Mouse (Mus musculus): ENCODE results near the gene Prelp. TPM values are rescaled to one million over a fixed set of nuclear protein-coding genes. Genes with fewer than 3 reads are reported as not detected.
"Not testable (repeated sequence)": the region's sequence is repeated elsewhere in the genome, so short reads cannot be mapped to it uniquely, and the experiment has no call there.

Gene Prelp
- polyA plus RNA-seq, 1 experiment from 2014 or later: 6.4 TPM

GRCm38 (mm10) chr1:133964742-133965141 lies 43.5 kb upstream of the Prelp start:
- WGBS: 62% methylated on average over 5 of the region's 5 CpGs
- Histone ChIP-seq H3K4me1 (ENCODE audit: insufficient read depth, low read depth, low read length) (peaks cover 35% of the 10 kb centered on the region), H3K9ac (replicated peaks; ENCODE audit: low read depth) (no peak overlapping the region), H3K27me3 (replicated peaks; ENCODE audit: insufficient read depth, low read length) (no peaks in the 10 kb centered on the region), H3K4me2 (replicated peaks; ENCODE audit: low read depth, low read length) (no peak overlapping the region), H3K36me3 (ENCODE audit: insufficient read depth, low read length) (no peaks in the 10 kb centered on the region), H3K4me3 (ENCODE audit: low read depth, low read length) (no peak overlapping the region), H3K9me3 (ENCODE audit: low read length) (no peaks in the 10 kb centered on the region), H3K27ac (ENCODE audit: low read length) (0 out of 2 replicates have a peak overlapping the region, but pooled peaks have one; percentile 9)
- no peak for DNase-seq (ENCODE audit: low spot score)
- no peak for ATAC-seq
- TF ChIP-seq EP300 (IDR thresholded peaks at IDR 0.05) (no peak), CTCF (IDR thresholded peaks at IDR 0.05) (no peak)

- not testable (repeated sequence) for H3K27ac ChIP-seq (ENCODE audit: low read length); H3K9ac ChIP-seq (replicated peaks; ENCODE audit: low read depth); H3K4me2 ChIP-seq (replicated peaks; ENCODE audit: low read depth, low read length); H3K4me3 ChIP-seq (ENCODE audit: low read depth, low read length); H3K9me3 ChIP-seq (ENCODE audit: low read length); H3K36me3 ChIP-seq (ENCODE audit: insufficient read depth, low read length); ATAC-seq; DNase-seq (ENCODE audit: low spot score); H3K27me3 ChIP-seq (replicated peaks; ENCODE audit: insufficient read depth, low read length)
- WGBS: 64% methylated on average over 1 of the region's 1 CpGs
- peaks cover 32% of the 10 kb centered on the region for H3K4me1 ChIP-seq (ENCODE audit: insufficient read depth, low read depth, low read length)
Measured at GRCm38 (mm10) chr1:133963578-133963977, 42.4 kb upstream of the Prelp start.

GRCm38 (mm10) chr1:133963128-133963527 lies 41.9 kb upstream of the Prelp start:
- not testable (repeated sequence) for H3K4me3 ChIP-seq (ENCODE audit: low read depth, low read length); H3K27me3 ChIP-seq (replicated peaks; ENCODE audit: insufficient read depth, low read length); ATAC-seq; H3K36me3 ChIP-seq (ENCODE audit: insufficient read depth, low read length); H3K9ac ChIP-seq (replicated peaks; ENCODE audit: low read depth); DNase-seq (ENCODE audit: low spot score); H3K27ac ChIP-seq (ENCODE audit: low read length); H3K9me3 ChIP-seq (ENCODE audit: low read length); H3K4me2 ChIP-seq (replicated peaks; ENCODE audit: low read depth, low read length)
- 90% methylated on average over 3 of the region's 3 CpGs for WGBS
- H3K4me1 ChIP-seq (ENCODE audit: insufficient read depth, low read depth, low read length): peaks cover 27% of the 10 kb centered on the region

GRCm38 (mm10) chr1:133961281-133962134 lies 40.3 kb upstream of the Prelp start:
- TF ChIP-seq CTCF (IDR thresholded peaks at IDR 0.05) (peak; percentile 89), EP300 (IDR thresholded peaks at IDR 0.05) (peak; percentile 69)
- no peak overlapping the region for H3K4me3 ChIP-seq (ENCODE audit: low read depth, low read length)
- DNase-seq (ENCODE audit: low spot score) (peak; percentile 97), ATAC-seq (peak; percentile 89)
- H3K27ac ChIP-seq (ENCODE audit: low read length): peak overlapping the region; percentile 17
- H3K4me2 ChIP-seq (replicated peaks; ENCODE audit: low read depth, low read length): no peak overlapping the region
- no peaks in the 10 kb centered on the region for H3K9me3 ChIP-seq (ENCODE audit: low read length)
- 8% methylated on average over 18 of the region's 18 CpGs for WGBS
- H3K36me3 ChIP-seq (ENCODE audit: insufficient read depth, low read length): no peaks in the 10 kb centered on the region
- H3K4me1 ChIP-seq (ENCODE audit: insufficient read depth, low read depth, low read length): peaks cover 27% of the 10 kb centered on the region
- no peaks in the 10 kb centered on the region for H3K27me3 ChIP-seq (replicated peaks; ENCODE audit: insufficient read depth, low read length)
- H3K9ac ChIP-seq (replicated peaks; ENCODE audit: low read depth): 0 out of 2 replicates have a peak overlapping the region, but pooled peaks have one; percentile 8

- Histone ChIP-seq H3K27me3 (replicated peaks; ENCODE audit: insufficient read depth, low read length) (no peaks in the 10 kb centered on the region), H3K36me3 (ENCODE audit: insufficient read depth, low read length) (no peaks in the 10 kb centered on the region), H3K4me2 (replicated peaks; ENCODE audit: low read depth, low read length) (no peak overlapping the region), H3K27ac (ENCODE audit: low read length) (peak overlapping the region; percentile 65), H3K9ac (replicated peaks; ENCODE audit: low read depth) (no peak overlapping the region), H3K4me1 (ENCODE audit: insufficient read depth, low read depth, low read length) (peaks cover 14% of the 10 kb centered on the region), H3K9me3 (ENCODE audit: low read length) (no peaks in the 10 kb centered on the region), H3K4me3 (ENCODE audit: low read depth, low read length) (no peak overlapping the region)
- DNase-seq (ENCODE audit: low spot score) (peak; percentile 63), ATAC-seq (peak; percentile 21)
- TF ChIP-seq EP300 (IDR thresholded peaks at IDR 0.05) (0 out of 2 replicates have a peak, but pooled peaks have one; percentile 26), CTCF (IDR thresholded peaks at IDR 0.05) (no peak)
- whole genome bisulfite sequencing: 50% methylated on average over 5 of the region's 5 CpGs
Measured at GRCm38 (mm10) chr1:133959521-133959920, 38.3 kb upstream of the Prelp start.

- H3K36me3 ChIP-seq (ENCODE audit: insufficient read depth, low read length): no peaks in the 10 kb centered on the region
- H3K27ac ChIP-seq (ENCODE audit: low read length): no peak overlapping the region
- no peak overlapping the region for H3K4me2 ChIP-seq (replicated peaks; ENCODE audit: low read depth, low read length)
- DNase-seq (ENCODE audit: low spot score) (no peak), ATAC-seq (no peak)
- H3K9ac ChIP-seq (replicated peaks; ENCODE audit: low read depth): no peak overlapping the region
- no peaks in the 10 kb centered on the region for H3K9me3 ChIP-seq (ENCODE audit: low read length)
- peaks cover 4% of the 10 kb centered on the region; the same call in 1 of the 2 replicates for H3K4me1 ChIP-seq (ENCODE audit: insufficient read depth, low read depth, low read length)
- WGBS: 23% methylated on average over 2 of the region's 2 CpGs
- no peaks in the 10 kb centered on the region for H3K27me3 ChIP-seq (replicated peaks; ENCODE audit: insufficient read depth, low read length)
- no peak overlapping the region for H3K4me3 ChIP-seq (ENCODE audit: low read depth, low read length)
- no peak for TF ChIP-seq EP300 (IDR thresholded peaks at IDR 0.05)
- no peak for TF ChIP-seq CTCF (IDR thresholded peaks at IDR 0.05)
Measured at GRCm38 (mm10) chr1:133954009-133954408, 32.8 kb upstream of the Prelp start.
